Mouse (Mus musculus) heart, adult 2 months (tissue): ENCODE measurements at regions not wholly inside any gene's neighbourhood (a gene's known extent, or its start where the extent isn't known, plus 50 kb on each side); places are given as distances from the start of the nearest gene placed in this dataset.

ENCODE experiments used
- DNase-seq, 2 experiments: peaks; one replicate each; pipeline ENCODE4 v3.0.0; 2021
- H3K27ac ChIP-seq: fragments of 200-600 bp; 2 replicates; pipeline ENCODE4 v1.8.1; 2022
- H3K27me3 ChIP-seq: fragments of 200-500 bp; 2 replicates; pipeline ENCODE4 v1.6.1; 2012; ENCODE audit warnings: mild to moderate bottlenecking, low read length, inconsistent platforms, mixed read lengths; ENCODE audit not compliant: control insufficient read depth, insufficient read depth
- H3K36me3 ChIP-seq: fragments of 200-500 bp; 2 replicates; pipeline ENCODE4 v1.6.1; 2012; ENCODE audit warnings: low read length, inconsistent platforms; ENCODE audit not compliant: control insufficient read depth, insufficient read depth
- H3K4me1 ChIP-seq: fragments of 200-500 bp; 2 replicates; pipeline ENCODE4 v1.6.1; 2011; ENCODE audit warnings: low read length; ENCODE audit not compliant: control insufficient read depth, insufficient read depth
- H3K4me3 ChIP-seq: fragments of 200-600 bp; 2 replicates; pipeline ENCODE4 v1.8.1; 2022
- H3K79me2 ChIP-seq: fragments of 200-500 bp; replicated peaks from 2 replicates; pipeline ENCODE4 v1.6.1; 2012; ENCODE audit warnings: mild to moderate bottlenecking, inconsistent platforms, low read length, moderate library complexity, mixed read lengths; ENCODE audit not compliant: control insufficient read depth, insufficient read depth
- H3K9ac ChIP-seq: fragments of 200-500 bp; 2 replicates; pipeline ENCODE4 v1.6.1; 2012; ENCODE audit warnings: low read depth, mild to moderate bottlenecking, control low read depth, inconsistent platforms, low read length, mixed read lengths
- CTCF ChIP-seq: fragments of 200-600 bp; IDR thresholded peaks from 2 replicates; pipeline ENCODE4 v1.8.1; 2022; ENCODE audit warnings: antibody characterized with exemption, mild to moderate bottlenecking, moderate library complexity
- EP300 ChIP-seq: fragments of 200-500 bp; IDR thresholded peaks from 2 replicates; pipeline ENCODE4 v1.6.1; 2011; ENCODE audit warnings: low read depth, low read length, control low read depth; ENCODE audit not compliant: insufficient read depth
- POLR2A ChIP-seq: fragments of 200-500 bp; IDR thresholded peaks from 2 replicates; pipeline ENCODE4 v1.6.1; 2011; ENCODE audit warnings: mild to moderate bottlenecking, low read depth, low read length, control low read depth; ENCODE audit not compliant: insufficient read depth
- WGBS: fragments of 180-500 bp; shearing (Covaris S2); methylation state at CpG from one replicate; pipeline ENCODE4 v1.1.7; 2018; 5-methylcytosine and 5-hydroxymethylcytosine counted together
- intact Hi-C: fragments of 180-260 bp; cut with DNase I; formaldehyde crosslinking; loops from one replicate; pipeline ENCODE4 v1.15.1; 2025

- no peak overlapping the region for H3K9ac ChIP-seq
These were observed 67.4 kb downstream of the E030025P04Rik start for GRCm38 (mm10) chr11:109076587-109077417.

GRCm38 (mm10) chr11:109071340-109071739 lies 72.8 kb downstream of the E030025P04Rik start:
- Histone ChIP-seq H3K27ac (no peak overlapping the region), H3K27me3 (no peaks in the 10 kb centered on the region), H3K4me1 (no peaks in the 10 kb centered on the region), H3K9ac (no peak overlapping the region), H3K4me3 (no peak overlapping the region), H3K36me3 (no peaks in the 10 kb centered on the region), H3K79me2 (no peaks in the 10 kb centered on the region)
- no peak for DNase-seq
- no peak for TF ChIP-seq CTCF
- no peak for TF ChIP-seq POLR2A
- TF ChIP-seq EP300, result no peak
- 49% methylated on average over 2 of the region's 2 CpGs for WGBS
- intact Hi-C loops, result no loop called here

More at GRCm38 (mm10) chr11:109076587-109077417, 67.4 kb downstream of the E030025P04Rik start:
- Histone ChIP-seq H3K27ac (no peak overlapping the region), H3K79me2 (no peaks in the 10 kb centered on the region), H3K36me3 (no peaks in the 10 kb centered on the region), H3K4me3 (no peak overlapping the region), H3K27me3 (peaks cover 1% of the 10 kb centered on the region; the same call in 1 of the 2 replicates), H3K4me1 (no peaks in the 10 kb centered on the region)
- DNase-seq, result no peak
- no peak for TF ChIP-seq EP300
- TF ChIP-seq CTCF, result no peak
- no peak for TF ChIP-seq POLR2A
- intact Hi-C loops, result no loop called here
- WGBS, result 73% methylated on average over 19 of the region's 19 CpGs

- Histone ChIP-seq H3K4me3 (no peak overlapping the region), H3K36me3 (no peaks in the 10 kb centered on the region), H3K79me2 (no peaks in the 10 kb centered on the region), H3K9ac (no peak overlapping the region), H3K27me3 (no peaks in the 10 kb centered on the region), H3K4me1 (no peaks in the 10 kb centered on the region), H3K27ac (no peak overlapping the region)
- TF ChIP-seq EP300 (no peak), CTCF (no peak), POLR2A (no peak)
- no peak for DNase-seq
- intact Hi-C loops, result no loop called here
- 30% methylated on average over 9 of the region's 9 CpGs for WGBS
These were observed 73.8 kb downstream of the E030025P04Rik start for GRCm38 (mm10) chr11:109070412-109070811.

GRCm38 (mm10) chr11:109069326-109069709 lies 74.9 kb downstream of the E030025P04Rik start:
- peak in 1 of 2 experiments; percentile 12 for DNase-seq
- no peak for TF ChIP-seq EP300
- no peak for TF ChIP-seq POLR2A
- TF ChIP-seq CTCF, result no peak
- intact Hi-C loops, result no loop called here
- no peaks in the 10 kb centered on the region for H3K4me1 ChIP-seq
- no peaks in the 10 kb centered on the region for H3K79me2 ChIP-seq
- no peak overlapping the region for H3K4me3 ChIP-seq
- no peaks in the 10 kb centered on the region for H3K36me3 ChIP-seq
- H3K27me3 ChIP-seq, result no peaks in the 10 kb centered on the region
- H3K27ac ChIP-seq, result no peak overlapping the region
- H3K9ac ChIP-seq, result no peak overlapping the region
- WGBS, result 46% methylated on average over 6 of the region's 6 CpGs

GRCm38 (mm10) chr11:109068371-109069325 lies 75.5 kb downstream of the E030025P04Rik start:
- intact Hi-C loops, result no loop called here

More at GRCm38 (mm10) chr11:109068371-109069325, 75.5 kb downstream of the E030025P04Rik start:
- Histone ChIP-seq H3K27me3 (no peaks in the 10 kb centered on the region), H3K4me3 (no peak overlapping the region), H3K36me3 (no peaks in the 10 kb centered on the region), H3K27ac (no peak overlapping the region), H3K9ac (no peak overlapping the region), H3K4me1 (no peaks in the 10 kb centered on the region), H3K79me2 (no peaks in the 10 kb centered on the region)
- 37% methylated on average over 22 of the region's 22 CpGs for WGBS
- TF ChIP-seq CTCF, result no peak
- no peak for TF ChIP-seq POLR2A
- TF ChIP-seq EP300, result no peak
- peak; percentile 18 to 21 for DNase-seq
